Comparison of ENCODE assay signal across 14 mouse cellular contexts in the genomic region with DNA sequence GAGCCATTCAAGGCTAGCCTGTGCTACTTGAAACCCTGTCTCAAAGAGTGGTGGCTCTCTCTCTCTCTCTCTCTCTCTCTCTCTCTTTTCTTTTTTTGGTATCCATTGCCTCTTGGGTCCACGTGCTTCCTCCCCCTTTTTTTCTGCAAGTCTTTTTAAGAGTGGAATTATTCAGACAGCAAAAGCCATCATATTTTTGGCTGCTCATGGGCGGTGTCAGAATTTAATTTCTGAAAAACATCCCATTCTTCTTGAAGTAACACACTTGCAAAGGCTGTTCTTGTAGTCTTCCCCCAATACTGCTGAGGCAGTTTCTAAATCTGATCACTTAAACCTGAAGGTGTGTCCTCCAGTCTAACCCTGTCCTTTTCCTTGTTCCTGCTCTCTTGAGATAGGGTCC. TPM values are rescaled to one million over a fixed set of nuclear protein-coding genes. Genes with fewer than 3 reads are reported as not detected.
"Had no signal": no experiment of that assay in that cellular context is flagged by ENCODE, and none has a peak within 500 bp of the region (broad histone marks: within the 10 kb centered on the region; RNA-seq: fewer than 3 reads in every experiment).

No protein-coding gene starts in this region.

- H3K4me3 ChIP-seq: layer of hippocampus, adult 2 months; limb, embryonic 13.5 days; midbrain, embryonic 10.5 days; myocyte; neural tube, embryonic 15.5 days had no signal

- DNase-seq: kidney, adult 8-10 months; kidney, postnatal 10 days; kidney, postnatal 4 days; lung, adult 18-20 months; lung, postnatal 4 days; midbrain, embryonic 14.5 days; thymus, postnatal 4 days had no signal

- H3K27ac ChIP-seq: layer of hippocampus, adult 2 months; limb, embryonic 13.5 days; liver, embryonic 14.5 days; midbrain, embryonic 10.5 days; neural tube, embryonic 15.5 days had no signal

RNA-seq across cellular contexts. Expression of a gene that starts 51.5 kb away (rescaled TPM):
- polyA plus RNA-seq: liver, adult 2 months; liver, embryonic 14.5 days had no signal
